Mouse (Mus musculus) splenic B cell, adult 2 months (primary cell): Measurements from ENCODE around the gene Klhdc3.

Experiments used
- DNase-seq: peaks from one replicate; pipeline ENCODE4 v3.0.0-alpha.2; 2011; ENCODE audit warnings: low read depth, low spot score
- H3K27me3 ChIP-seq: 2 replicates; pipeline ENCODE4 v1.6.1; 2012; ENCODE audit warnings: mild to moderate bottlenecking, low read length, moderate library complexity, mixed read lengths; ENCODE audit not compliant: control insufficient read depth, poor library complexity, insufficient read depth, severe bottlenecking
- H3K36me3 ChIP-seq: 2 replicates; pipeline ENCODE4 v1.6.1; 2012; ENCODE audit warnings: mild to moderate bottlenecking, low read length, moderate library complexity, mixed read lengths; ENCODE audit not compliant: control insufficient read depth, poor library complexity, insufficient read depth, severe bottlenecking

The Klhdc3 gene

GRCm38 (mm10) chr17:46651755-46652547 lies 28.8 kb downstream of the Klhdc3 start:
- no peaks in the 10 kb centered on the region for H3K36me3 ChIP-seq
- no peaks in the 10 kb centered on the region for H3K27me3 ChIP-seq
- no peak for DNase-seq

DNA sequence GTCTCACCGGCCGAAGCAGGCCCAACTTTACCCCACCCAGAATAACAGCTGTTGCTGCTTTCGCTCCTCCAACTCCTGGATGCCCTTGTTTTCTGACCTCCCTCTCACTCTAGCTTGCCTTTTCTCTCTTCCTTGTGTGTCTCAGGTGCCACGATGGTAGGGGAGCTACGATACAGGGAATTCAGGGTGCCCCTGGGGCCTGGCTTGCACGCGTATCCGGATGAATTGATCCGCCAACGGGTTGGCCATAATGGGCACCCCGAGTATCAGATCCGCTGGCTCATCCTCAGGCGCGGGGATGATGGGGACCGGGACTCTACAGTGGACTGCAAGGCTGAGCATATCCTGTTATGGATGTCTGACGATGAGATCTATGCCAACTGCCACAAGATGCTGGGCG lies 29.4 kb downstream of the Klhdc3 start:
- no peaks in the 10 kb centered on the region for H3K36me3 ChIP-seq
- no peak for DNase-seq
- no peaks in the 10 kb centered on the region for H3K27me3 ChIP-seq

DNA sequence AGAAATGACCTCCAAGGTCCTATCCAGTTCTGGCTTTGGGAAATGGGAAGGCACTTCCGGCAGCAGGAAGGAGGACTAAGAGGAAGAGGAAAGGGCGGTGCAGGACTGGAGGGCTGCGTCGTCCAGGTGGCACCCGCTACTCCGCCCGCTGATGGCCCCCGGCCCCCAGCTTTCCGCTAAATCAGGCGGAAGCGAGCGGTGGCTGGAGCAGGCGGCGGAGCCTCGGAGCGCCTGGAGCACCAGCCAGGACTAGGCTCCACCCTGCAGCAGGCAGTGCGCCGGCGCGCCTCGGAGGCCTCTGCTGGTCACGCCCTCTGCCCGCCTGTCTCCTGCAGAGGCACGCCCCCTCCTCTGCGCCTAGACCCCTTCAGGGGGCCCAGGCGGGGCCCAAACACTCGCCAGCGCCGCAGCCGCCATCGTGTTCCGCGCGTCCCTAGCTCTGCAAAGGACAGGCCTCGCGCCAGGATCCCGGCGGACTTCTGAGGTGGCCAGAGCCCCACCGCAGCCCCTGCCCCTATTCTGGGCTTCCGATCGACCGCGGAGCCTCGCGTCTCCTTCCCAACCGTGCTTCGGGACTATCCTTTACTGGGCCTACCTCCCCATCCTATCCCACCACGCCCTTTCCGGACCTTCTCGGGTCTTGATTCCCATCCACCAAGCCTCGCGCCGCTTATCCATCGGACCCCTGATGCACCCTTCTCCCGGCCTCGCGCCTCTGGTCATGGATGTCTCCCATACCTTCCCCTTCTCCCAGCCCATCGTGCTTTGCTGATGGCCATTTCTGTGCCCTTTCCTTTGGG lies 30.3 kb downstream of the Klhdc3 start, which contains the start of gene Cul7:
TSS of gene Cul7 (plus strand) at position 106 of the 800 bp plus-strand sequence.
- no peaks in the 10 kb centered on the region for H3K27me3 ChIP-seq
- peak; percentile 74 for DNase-seq
- no peaks in the 10 kb centered on the region for H3K36me3 ChIP-seq

GRCm38 (mm10) chr17:46649811-46650210 lies 30.9 kb downstream of the Klhdc3 start:
- no peak for DNase-seq
- H3K27me3 ChIP-seq, result no peaks in the 10 kb centered on the region
- no peaks in the 10 kb centered on the region for H3K36me3 ChIP-seq

- no peak for DNase-seq
- Histone ChIP-seq H3K36me3 (no peaks in the 10 kb centered on the region), H3K27me3 (no peaks in the 10 kb centered on the region)
Observed at GRCm38 (mm10) chr17:46648436-46648835, 32.3 kb downstream of the Klhdc3 start.

DNA sequence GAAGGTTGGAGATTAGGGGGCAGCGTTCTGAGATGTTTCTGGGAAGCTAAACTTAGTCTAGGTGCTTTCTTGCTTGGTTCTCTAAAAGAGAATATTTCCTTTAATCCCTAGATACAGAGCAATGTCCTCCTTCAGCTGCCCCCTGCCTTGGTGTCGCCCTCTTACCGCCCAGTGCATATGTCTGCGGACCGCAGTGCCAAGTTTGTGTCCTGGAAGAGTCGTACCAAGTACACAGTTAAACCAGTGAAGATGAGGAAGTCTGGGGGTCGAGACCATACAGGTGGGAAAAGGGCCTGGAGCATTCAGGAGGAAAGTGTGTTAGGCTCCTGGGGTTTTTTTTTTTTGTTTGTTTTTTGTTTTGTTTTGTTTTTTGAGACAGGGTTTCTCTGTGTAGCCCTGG lies 33.4 kb downstream of the Klhdc3 start:
- no peaks in the 10 kb centered on the region for H3K36me3 ChIP-seq
- H3K27me3 ChIP-seq, result no peaks in the 10 kb centered on the region
- no peak for DNase-seq

- DNase-seq, result no peak
- Histone ChIP-seq H3K27me3 (no peaks in the 10 kb centered on the region), H3K36me3 (no peaks in the 10 kb centered on the region)
Observed at GRCm38 (mm10) chr17:46646322-46646662, 34.4 kb downstream of the Klhdc3 start.

GRCm38 (mm10) chr17:46645561-46646321 lies 35.0 kb downstream of the Klhdc3 start, which contains the start of the genes Klc4 and Mrpl2:
Gene Klc4, minus strand, starts transcription at chr17:46646022.
Gene Mrpl2, plus strand, starts transcription at chr17:46646229.
- Histone ChIP-seq H3K36me3 (no peaks in the 10 kb centered on the region), H3K27me3 (no peaks in the 10 kb centered on the region)
- DNase-seq, result peak; percentile 99

DNA sequence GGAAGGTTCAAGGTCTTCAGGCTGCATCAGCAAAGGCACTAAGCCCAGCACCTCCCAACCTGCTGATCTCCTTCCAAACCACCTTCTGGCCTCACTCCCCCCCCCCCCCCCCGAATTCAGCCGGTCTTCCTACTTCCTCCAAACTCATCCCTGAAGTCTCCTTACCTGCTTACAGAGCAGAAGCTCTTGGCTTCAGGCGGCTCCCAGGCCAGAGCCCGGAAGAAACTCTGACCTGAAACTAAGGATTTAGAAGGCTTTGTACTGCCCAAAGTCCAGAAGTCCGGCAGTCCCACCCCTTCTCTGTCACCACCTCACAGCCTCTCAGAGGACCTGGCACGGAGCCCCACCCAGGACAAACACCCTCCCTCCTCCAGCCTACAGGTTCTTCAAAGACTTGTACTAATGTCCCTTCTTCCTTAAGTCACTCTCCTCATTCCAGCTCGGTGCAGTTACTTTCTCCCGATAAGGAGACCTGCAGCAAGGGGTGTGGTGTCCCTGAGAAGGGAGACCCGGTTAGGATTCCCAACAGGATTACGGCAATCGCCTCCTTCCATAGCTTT lies 35.7 kb downstream of the Klhdc3 start:
- H3K27me3 ChIP-seq, result no peaks in the 10 kb centered on the region
- DNase-seq, result peak; percentile 17

GRCm38 (mm10) chr17:46644152-46644805 lies 36.4 kb downstream of the Klhdc3 start:
- Histone ChIP-seq H3K27me3 (no peaks in the 10 kb centered on the region), H3K36me3 (peaks cover 1% of the 10 kb centered on the region; the same call in 1 of the 2 replicates)
- no peak for DNase-seq

More for the DNA sequence above, 35.7 kb downstream of the Klhdc3 start:
- H3K36me3 ChIP-seq, result peaks cover 1% of the 10 kb centered on the region; the same call in 1 of the 2 replicates

DNA sequence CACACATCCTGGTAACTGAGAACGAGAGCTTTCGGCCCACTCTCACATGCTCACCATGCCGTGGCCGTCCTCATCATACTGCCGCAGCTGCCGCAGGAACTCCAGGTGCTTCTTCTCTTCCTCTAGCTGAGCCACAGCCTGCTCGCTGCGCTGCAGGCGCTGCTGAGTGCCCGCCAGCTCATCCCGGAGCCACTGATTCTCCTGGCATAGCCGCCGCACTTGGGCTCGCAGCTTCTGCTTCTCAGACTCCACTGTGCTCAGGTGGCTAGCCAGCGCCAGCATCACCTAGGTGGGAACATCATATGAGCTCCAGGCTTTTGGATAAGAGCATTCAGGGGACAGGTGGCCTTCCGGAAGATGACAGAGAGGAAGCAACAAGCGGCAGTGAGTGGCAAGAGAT lies 38.7 kb downstream of the Klhdc3 start:
- no peak for DNase-seq
- H3K36me3 ChIP-seq, result peaks cover 1% of the 10 kb centered on the region; the same call in 1 of the 2 replicates
- no peaks in the 10 kb centered on the region for H3K27me3 ChIP-seq

DNA sequence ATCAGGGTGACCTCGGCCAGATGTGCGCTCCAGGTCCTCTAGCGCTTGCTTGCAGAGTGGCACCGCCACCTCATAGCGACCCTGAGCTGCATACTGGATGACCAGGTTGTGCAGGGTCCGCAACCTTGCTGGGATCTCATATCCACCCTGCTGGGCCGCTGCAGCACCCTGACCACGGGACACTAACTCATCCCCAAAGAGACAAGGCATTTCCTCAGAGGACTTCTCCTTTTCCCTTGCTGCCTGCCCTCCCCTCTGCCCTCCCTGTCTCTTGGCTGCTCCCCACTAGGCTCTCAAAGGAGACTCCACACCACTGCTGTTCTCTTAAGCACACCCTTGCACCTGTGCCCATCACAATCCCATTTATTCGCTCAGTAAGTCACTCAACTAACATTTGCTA lies 40.8 kb downstream of the Klhdc3 start:
- DNase-seq, result no peak
- H3K36me3 ChIP-seq, result peaks cover 1% of the 10 kb centered on the region; the same call in 1 of the 2 replicates
- no peaks in the 10 kb centered on the region for H3K27me3 ChIP-seq

DNA sequence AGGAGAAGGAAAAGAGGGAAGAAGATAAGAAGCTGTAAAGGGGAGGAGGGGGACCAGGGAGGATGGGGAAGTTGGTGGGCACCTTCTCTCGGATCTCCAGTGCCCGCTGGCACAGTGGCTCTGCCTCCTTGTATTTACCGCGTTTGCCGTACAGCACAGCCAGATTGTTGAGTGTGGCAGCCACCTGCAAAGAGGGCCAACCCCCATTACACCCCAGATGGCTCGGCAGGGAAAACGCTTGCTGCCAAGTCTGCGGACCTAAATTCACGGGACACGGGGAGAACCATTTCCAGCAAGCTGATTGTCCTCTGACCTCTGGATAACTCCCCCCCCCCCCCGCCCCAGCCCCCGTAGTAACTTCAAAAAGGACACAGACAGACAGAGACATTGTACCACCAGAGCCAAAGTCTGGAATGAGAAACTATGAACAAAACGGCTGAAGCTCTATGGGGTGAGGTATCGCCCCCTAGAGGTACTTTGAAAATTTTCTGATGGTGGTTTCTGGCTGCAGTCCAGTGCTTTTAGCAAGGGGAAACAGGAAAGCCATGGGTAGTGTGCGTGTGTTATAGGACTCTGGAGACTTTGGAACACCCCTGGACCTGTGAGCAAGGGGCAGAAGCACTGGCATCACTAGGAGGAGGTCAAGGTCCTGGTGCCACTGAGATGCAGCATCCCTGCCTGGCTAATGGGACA lies 43.7 kb downstream of the Klhdc3 start:
- Histone ChIP-seq H3K27me3 (no peaks in the 10 kb centered on the region), H3K36me3 (peaks cover 1% of the 10 kb centered on the region; the same call in 1 of the 2 replicates)
- peak; percentile 77 for DNase-seq
